Mouse (Mus musculus): Measurements from ENCODE around the gene Asb5. TPM values are rescaled to one million over a fixed set of nuclear protein-coding genes. Genes with fewer than 3 reads are reported as not detected.
A peak's percentile ranks its signal among the peaks of the same experiment; 100 is the strongest.

The Asb5 gene
- total and polyA plus RNA-seq, 2 experiments, result 0.09 to 0.38 TPM

GRCm38 (mm10) chr8:54525606-54526005 lies 3.8 kb upstream of the Asb5 start:
- WGBS, result 95% methylated on average over 2 of the region's 2 CpGs
- no peak overlapping the region for H3K9ac ChIP-seq (ENCODE audit: low read depth, low read length)
- no peak overlapping the region for H3K4me3 ChIP-seq (ENCODE audit: insufficient read depth, low read depth, low read length)
- H3K36me3 ChIP-seq (ENCODE audit: control insufficient read depth, insufficient read depth, low read length), result peaks cover 23% of the 10 kb centered on the region
- peaks cover 12% of the 10 kb centered on the region; the same call in 1 of the 2 replicates for H3K79me2 ChIP-seq (ENCODE audit: control insufficient read depth, insufficient read depth, low read length)
- DNase-seq (ENCODE audit: extremely low read depth, low read depth, low spot score), result no peak
- H3K27me3 ChIP-seq (ENCODE audit: control insufficient read depth, insufficient read depth, low read length), result no peaks in the 10 kb centered on the region
- H3K4me1 ChIP-seq (ENCODE audit: control insufficient read depth, insufficient read depth, low read length), result peaks cover 4% of the 10 kb centered on the region; the same call in 1 of the 2 replicates
- TF ChIP-seq POLR2A (IDR thresholded peaks at IDR 0.05; ENCODE audit: extremely low read depth, insufficient read depth, low read length) (no peak), CTCF (IDR thresholded peaks at IDR 0.05; ENCODE audit: low read depth, low read length) (no peak)
- H3K27ac ChIP-seq (replicated peaks; ENCODE audit: insufficient read depth, low read depth, low read length), result no peak overlapping the region

GRCm38 (mm10) chr8:54526700-54527099 lies 2.7 kb upstream of the Asb5 start:
- no peak for DNase-seq (ENCODE audit: extremely low read depth, low read depth, low spot score)

GRCm38 (mm10) chr8:54528571-54528970 lies 809 bp upstream of the Asb5 start:
- peaks cover 6% of the 10 kb centered on the region for H3K36me3 ChIP-seq (ENCODE audit: control insufficient read depth, insufficient read depth, low read length)
- 26% methylated on average over 7 of the region's 7 CpGs for WGBS
- H3K79me2 ChIP-seq (ENCODE audit: control insufficient read depth, insufficient read depth, low read length), result peaks cover 12% of the 10 kb centered on the region; the same call in 1 of the 2 replicates
- no peak for TF ChIP-seq POLR2A (IDR thresholded peaks at IDR 0.05; ENCODE audit: extremely low read depth, insufficient read depth, low read length)
- TF ChIP-seq CTCF (IDR thresholded peaks at IDR 0.05; ENCODE audit: low read depth, low read length), result no peak
- H3K27ac ChIP-seq (replicated peaks; ENCODE audit: insufficient read depth, low read depth, low read length), result no peak overlapping the region
- H3K4me1 ChIP-seq (ENCODE audit: control insufficient read depth, insufficient read depth, low read length), result peaks cover 4% of the 10 kb centered on the region; the same call in 1 of the 2 replicates
- H3K9ac ChIP-seq (ENCODE audit: low read depth, low read length), result no peak overlapping the region
- DNase-seq (ENCODE audit: extremely low read depth, low read depth, low spot score), result peak; percentile 9
- H3K4me3 ChIP-seq (ENCODE audit: insufficient read depth, low read depth, low read length), result no peak overlapping the region; the same call in 1 of the 2 replicates
- no peaks in the 10 kb centered on the region for H3K27me3 ChIP-seq (ENCODE audit: control insufficient read depth, insufficient read depth, low read length)

More at GRCm38 (mm10) chr8:54526700-54527099, 2.7 kb upstream of the Asb5 start:
- Histone ChIP-seq H3K36me3 (ENCODE audit: control insufficient read depth, insufficient read depth, low read length) (peaks cover 19% of the 10 kb centered on the region), H3K4me3 (ENCODE audit: insufficient read depth, low read depth, low read length) (no peak overlapping the region), H3K9ac (ENCODE audit: low read depth, low read length) (no peak overlapping the region), H3K27ac (replicated peaks; ENCODE audit: insufficient read depth, low read depth, low read length) (no peak overlapping the region), H3K4me1 (ENCODE audit: control insufficient read depth, insufficient read depth, low read length) (peaks cover 4% of the 10 kb centered on the region; the same call in 1 of the 2 replicates), H3K27me3 (ENCODE audit: control insufficient read depth, insufficient read depth, low read length) (no peaks in the 10 kb centered on the region), H3K79me2 (ENCODE audit: control insufficient read depth, insufficient read depth, low read length) (peaks cover 12% of the 10 kb centered on the region; the same call in 1 of the 2 replicates)
- no peak for TF ChIP-seq CTCF (IDR thresholded peaks at IDR 0.05; ENCODE audit: low read depth, low read length)
- TF ChIP-seq POLR2A (IDR thresholded peaks at IDR 0.05; ENCODE audit: extremely low read depth, insufficient read depth, low read length), result no peak
- 98% methylated on average over 6 of the region's 6 CpGs for WGBS

- no peaks in the 10 kb centered on the region for H3K4me1 ChIP-seq (ENCODE audit: control insufficient read depth, insufficient read depth, low read length)
- no peaks in the 10 kb centered on the region for H3K79me2 ChIP-seq (ENCODE audit: control insufficient read depth, insufficient read depth, low read length)
- H3K4me3 ChIP-seq (ENCODE audit: insufficient read depth, low read depth, low read length), result no peak overlapping the region
- H3K36me3 ChIP-seq (ENCODE audit: control insufficient read depth, insufficient read depth, low read length), result no peaks in the 10 kb centered on the region
- H3K9ac ChIP-seq (ENCODE audit: low read depth, low read length), result no peak overlapping the region
- 95% methylated on average over 5 of the region's 5 CpGs for WGBS
- no peak overlapping the region for H3K27ac ChIP-seq (replicated peaks; ENCODE audit: insufficient read depth, low read depth, low read length)
- no peak for TF ChIP-seq CTCF (IDR thresholded peaks at IDR 0.05; ENCODE audit: low read depth, low read length)
- TF ChIP-seq POLR2A (IDR thresholded peaks at IDR 0.05; ENCODE audit: extremely low read depth, insufficient read depth, low read length), result no peak
- no peak for DNase-seq (ENCODE audit: extremely low read depth, low read depth, low spot score)
- no peaks in the 10 kb centered on the region for H3K27me3 ChIP-seq (ENCODE audit: control insufficient read depth, insufficient read depth, low read length)
Observed at GRCm38 (mm10) chr8:54535172-54535571, 5.8 kb downstream of the Asb5 start.

GRCm38 (mm10) chr8:54537285-54537684 lies 7.9 kb downstream of the Asb5 start:
- Histone ChIP-seq H3K4me3 (ENCODE audit: insufficient read depth, low read depth, low read length) (no peak overlapping the region), H3K4me1 (ENCODE audit: control insufficient read depth, insufficient read depth, low read length) (no peaks in the 10 kb centered on the region), H3K9ac (ENCODE audit: low read depth, low read length) (no peak overlapping the region), H3K27ac (replicated peaks; ENCODE audit: insufficient read depth, low read depth, low read length) (no peak overlapping the region), H3K79me2 (ENCODE audit: control insufficient read depth, insufficient read depth, low read length) (no peaks in the 10 kb centered on the region), H3K36me3 (ENCODE audit: control insufficient read depth, insufficient read depth, low read length) (peaks cover 2% of the 10 kb centered on the region; the same call in 1 of the 2 replicates), H3K27me3 (ENCODE audit: control insufficient read depth, insufficient read depth, low read length) (no peaks in the 10 kb centered on the region)
- WGBS, result 94% methylated on average over 3 of the region's 3 CpGs
- no peak for DNase-seq (ENCODE audit: extremely low read depth, low read depth, low spot score)
- TF ChIP-seq CTCF (IDR thresholded peaks at IDR 0.05; ENCODE audit: low read depth, low read length) (0 out of 2 replicates have a peak, but pooled peaks have one; percentile 25), POLR2A (IDR thresholded peaks at IDR 0.05; ENCODE audit: extremely low read depth, insufficient read depth, low read length) (no peak)

GRCm38 (mm10) chr8:54541331-54541730 lies 12.0 kb downstream of the Asb5 start:
- Histone ChIP-seq H3K4me3 (ENCODE audit: insufficient read depth, low read depth, low read length) (no peak overlapping the region), H3K36me3 (ENCODE audit: control insufficient read depth, insufficient read depth, low read length) (peaks cover 2% of the 10 kb centered on the region; the same call in 1 of the 2 replicates), H3K4me1 (ENCODE audit: control insufficient read depth, insufficient read depth, low read length) (no peaks in the 10 kb centered on the region), H3K27ac (replicated peaks; ENCODE audit: insufficient read depth, low read depth, low read length) (no peak overlapping the region), H3K27me3 (ENCODE audit: control insufficient read depth, insufficient read depth, low read length) (no peaks in the 10 kb centered on the region), H3K79me2 (ENCODE audit: control insufficient read depth, insufficient read depth, low read length) (no peaks in the 10 kb centered on the region), H3K9ac (ENCODE audit: low read depth, low read length) (no peak overlapping the region)
- WGBS, result 80% methylated on average over 1 of the region's 1 CpGs
- TF ChIP-seq CTCF (IDR thresholded peaks at IDR 0.05; ENCODE audit: low read depth, low read length), result no peak
- TF ChIP-seq POLR2A (IDR thresholded peaks at IDR 0.05; ENCODE audit: extremely low read depth, insufficient read depth, low read length), result no peak
- DNase-seq (ENCODE audit: extremely low read depth, low read depth, low spot score), result no peak

Data from liver, adult 2 months (tissue).